Mouse (Mus musculus): Measurements from ENCODE around the gene Mob3a.
"Not testable (repeated sequence)": the region's sequence is repeated elsewhere in the genome, so short reads cannot be mapped to it uniquely, and the experiment has no call there.

Gene Mob3a

GRCm38 (mm10) chr10:80663485-80664196, 38.1 kb downstream of the Mob3a start:
- in situ Hi-C loops (cut with MboI, MseI) = no loop called here

- in situ Hi-C loops (cut with MboI, MseI) = no loop called here
Observed at GRCm38 (mm10) chr10:80661149-80661548, 40.6 kb downstream of the Mob3a start.

GRCm38 (mm10) chr10:80659213-80659612, 42.6 kb downstream of the Mob3a start:
- in situ Hi-C loops (cut with MboI, MseI) = loop anchor here (5.0 kb wide), 1 partner anchor 692 kb away; no protein-coding TSS in a partner anchor

GRCm38 (mm10) chr10:80658841-80659202, 43.0 kb downstream of the Mob3a start:
- in situ Hi-C loops (cut with MboI, MseI) = loop anchor here (5.0 kb wide), 1 partner anchor 692 kb away; no protein-coding TSS in a partner anchor

GRCm38 (mm10) chr10:80658194-80658840, 43.5 kb downstream of the Mob3a start:
- in situ Hi-C loops (cut with MboI, MseI) = loop anchor here (5.0 kb wide), 1 partner anchor 691 kb away; no protein-coding TSS in a partner anchor

- in situ Hi-C loops (cut with MboI, MseI) = loop anchor here (5.0 kb wide), 1 partner anchor 690 kb away; no protein-coding TSS in a partner anchor
Observed at GRCm38 (mm10) chr10:80656863-80657623, 44.7 kb downstream of the Mob3a start, which contains the start of gene Btbd2. Btbd2 (minus strand) TSS chr10:80657071.

- in situ Hi-C loops (cut with MboI, MseI) = loop anchor here (5.0 kb wide), 1 partner anchor 689 kb away; no protein-coding TSS in a partner anchor
Observed at GRCm38 (mm10) chr10:80656130-80656862, 45.5 kb downstream of the Mob3a start.

GRCm38 (mm10) chr10:80655406-80656129, 46.2 kb downstream of the Mob3a start:
- in situ Hi-C loops (cut with MboI, MseI) = loop anchor here (5.0 kb wide), 1 partner anchor 688 kb away; no protein-coding TSS in a partner anchor

- in situ Hi-C loops (cut with MboI, MseI) = loop anchor here (5.0 kb wide), 1 partner anchor 688 kb away; no protein-coding TSS in a partner anchor
Observed at GRCm38 (mm10) chr10:80654866-80655265, 46.9 kb downstream of the Mob3a start.

- in situ Hi-C loops (cut with MboI, MseI) = no loop called here
Observed at GRCm38 (mm10) chr10:80653156-80653720, 48.5 kb downstream of the Mob3a start.

GRCm38 (mm10) chr10:80650392-80650791, 51.4 kb downstream of the Mob3a start:
- in situ Hi-C loops (cut with MboI, MseI) = no loop called here

GRCm38 (mm10) chr10:80649910-80650309, 51.9 kb downstream of the Mob3a start:
- in situ Hi-C loops (cut with MboI, MseI) = not testable (repeated sequence)

- in situ Hi-C loops (cut with MboI, MseI) = no loop called here
Observed at GRCm38 (mm10) chr10:80646936-80647335, 54.8 kb downstream of the Mob3a start.

- in situ Hi-C loops (cut with MboI, MseI) = no loop called here
Observed at GRCm38 (mm10) chr10:80635345-80635744, 66.4 kb downstream of the Mob3a start.
